Mouse (Mus musculus) stomach, postnatal 0 days (tissue): ENCODE measurements at regions not wholly inside any gene's neighbourhood (a gene's known extent, or its start where the extent isn't known, plus 50 kb on each side); places are given as distances from the start of the nearest gene placed in this dataset.

Experiments
- CTCF ChIP-seq: IDR thresholded peaks from 2 replicates; pipeline ENCODE4 v1.5.1; 2016; ENCODE audit warnings: antibody characterized with exemption, low read depth, mild to moderate bottlenecking, moderate library complexity
- EP300 ChIP-seq: optimal IDR thresholded peaks from 2 replicates; pipeline ENCODE3; 2016; ENCODE audit warnings: antibody characterized with exemption

GRCm38 (mm10) chr7:84779276-84779825, 74.0 kb upstream of the Olfr291 start:
- no peak for TF ChIP-seq EP300
- TF ChIP-seq CTCF, result peak; percentile 93
